Mouse (Mus musculus): ENCODE data around the gene Cdc14a. TPM values are rescaled to one million over a fixed set of nuclear protein-coding genes. Genes with fewer than 3 reads are reported as not detected.

Cdc14a gene
- polyA plus RNA-seq, 1 experiment from 2014 or later = 19.7 TPM

DNA sequence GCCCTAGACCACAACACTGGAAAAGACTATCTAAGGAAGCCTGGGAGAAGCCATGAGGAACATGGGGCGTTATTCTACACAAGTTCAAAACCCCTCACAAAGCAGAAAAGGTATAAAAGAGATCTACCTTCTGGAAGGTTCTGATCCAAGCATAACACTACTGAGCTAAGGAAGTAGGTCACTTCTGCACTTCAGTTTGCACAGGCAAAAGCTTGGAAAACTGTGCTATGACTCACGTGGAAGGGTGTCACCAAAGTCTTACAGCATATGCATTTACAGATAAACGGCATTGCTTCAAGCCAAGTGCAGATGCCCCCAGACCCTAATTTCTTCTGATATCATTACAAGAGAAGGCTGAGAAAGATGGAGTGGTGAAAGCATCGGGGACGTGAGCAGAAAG, 104.1 kb downstream of the Cdc14a start:
- Histone ChIP-seq H3K27ac (ENCODE audit: low read depth, low read length) (no peak overlapping the region), H3K4me1 (ENCODE audit: control insufficient read depth, insufficient read depth, low read length) (no peaks in the 10 kb centered on the region), H3K36me3 (ENCODE audit: control insufficient read depth, insufficient read depth, low read length) (no peaks in the 10 kb centered on the region), H3K4me2 (ENCODE audit: low read depth) (no peak overlapping the region), H3K27me3 (ENCODE audit: control insufficient read depth, insufficient read depth, low read length) (no peaks in the 10 kb centered on the region), H3K4me3 (ENCODE audit: low read depth, low read length) (no peak overlapping the region), H3K9me3 (ENCODE audit: control insufficient read depth, low read length) (no peaks in the 10 kb centered on the region), H3K9ac (ENCODE audit: low read length) (no peak overlapping the region)
- DNase-seq (ENCODE audit: low spot score) (no peak), ATAC-seq (ENCODE audit: insufficient read depth, low FRiP score, low TSS enrichment) (no peak)
- 92% methylated on average over 5 of the region's 5 CpGs for WGBS

DNA sequence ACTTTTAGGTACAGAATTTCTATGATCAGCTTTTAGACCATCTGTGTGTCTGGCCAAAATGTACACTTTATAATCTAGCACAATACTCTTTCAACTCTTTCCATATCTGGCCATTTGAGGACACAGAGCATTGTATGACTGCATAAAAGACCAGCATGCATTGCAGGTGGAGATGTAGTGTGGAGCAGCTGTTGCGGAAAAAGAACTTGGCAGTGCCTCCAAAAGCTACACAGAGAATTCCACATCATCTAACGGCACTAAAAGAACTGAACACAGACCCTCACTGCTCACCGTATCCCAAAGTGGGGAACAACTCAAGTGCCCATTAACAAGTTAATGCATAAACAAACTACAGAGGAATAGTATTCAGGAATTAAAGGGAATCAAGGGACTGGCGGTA, 112.0 kb downstream of the Cdc14a start:
- ATAC-seq (ENCODE audit: insufficient read depth, low FRiP score, low TSS enrichment) (no peak), DNase-seq (ENCODE audit: low spot score) (no peak)
- Histone ChIP-seq H3K4me3 (ENCODE audit: low read depth, low read length) (no peak overlapping the region), H3K9ac (ENCODE audit: low read length) (no peak overlapping the region), H3K27ac (ENCODE audit: low read depth, low read length) (no peak overlapping the region), H3K27me3 (ENCODE audit: control insufficient read depth, insufficient read depth, low read length) (no peaks in the 10 kb centered on the region), H3K9me3 (ENCODE audit: control insufficient read depth, low read length) (no peaks in the 10 kb centered on the region), H3K4me2 (ENCODE audit: low read depth) (no peak overlapping the region), H3K36me3 (ENCODE audit: control insufficient read depth, insufficient read depth, low read length) (no peaks in the 10 kb centered on the region), H3K4me1 (ENCODE audit: control insufficient read depth, insufficient read depth, low read length) (no peaks in the 10 kb centered on the region)
- 88% methylated on average over 4 of the region's 4 CpGs for WGBS

DNA sequence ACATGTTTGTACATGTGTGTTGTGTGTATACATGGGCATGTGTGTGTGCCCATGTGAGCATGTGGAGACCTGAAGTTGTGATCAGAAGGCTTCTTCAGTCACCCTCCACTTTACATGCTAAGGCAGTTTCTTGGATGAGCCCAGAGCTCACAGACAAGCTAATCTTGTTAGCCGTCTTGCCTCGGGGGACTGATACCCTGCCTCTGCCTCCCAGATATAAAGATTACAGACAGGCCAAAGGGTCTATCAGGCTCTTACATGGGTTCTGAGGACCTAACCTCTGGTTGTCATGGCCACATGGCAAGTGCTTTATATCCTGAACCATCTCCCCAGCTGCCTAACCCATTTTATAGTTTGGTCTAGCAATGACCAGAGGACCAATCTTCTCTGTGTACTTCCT, 112.7 kb downstream of the Cdc14a start:
- H3K27ac ChIP-seq (ENCODE audit: low read depth, low read length) = no peak overlapping the region
- H3K36me3 ChIP-seq (ENCODE audit: control insufficient read depth, insufficient read depth, low read length) = peaks cover 3% of the 10 kb centered on the region; the same call in 1 of the 2 replicates
- no peak overlapping the region for H3K4me3 ChIP-seq (ENCODE audit: low read depth, low read length)
- no peak overlapping the region for H3K4me2 ChIP-seq (ENCODE audit: low read depth)
- 95% methylated on average over 2 of the region's 2 CpGs for WGBS
- no peaks in the 10 kb centered on the region for H3K27me3 ChIP-seq (ENCODE audit: control insufficient read depth, insufficient read depth, low read length)
- H3K9ac ChIP-seq (ENCODE audit: low read length) = no peak overlapping the region
- no peak for ATAC-seq (ENCODE audit: insufficient read depth, low FRiP score, low TSS enrichment)
- H3K4me1 ChIP-seq (ENCODE audit: control insufficient read depth, insufficient read depth, low read length) = no peaks in the 10 kb centered on the region
- H3K9me3 ChIP-seq (ENCODE audit: control insufficient read depth, low read length) = no peaks in the 10 kb centered on the region
- no peak for DNase-seq (ENCODE audit: low spot score)

DNA sequence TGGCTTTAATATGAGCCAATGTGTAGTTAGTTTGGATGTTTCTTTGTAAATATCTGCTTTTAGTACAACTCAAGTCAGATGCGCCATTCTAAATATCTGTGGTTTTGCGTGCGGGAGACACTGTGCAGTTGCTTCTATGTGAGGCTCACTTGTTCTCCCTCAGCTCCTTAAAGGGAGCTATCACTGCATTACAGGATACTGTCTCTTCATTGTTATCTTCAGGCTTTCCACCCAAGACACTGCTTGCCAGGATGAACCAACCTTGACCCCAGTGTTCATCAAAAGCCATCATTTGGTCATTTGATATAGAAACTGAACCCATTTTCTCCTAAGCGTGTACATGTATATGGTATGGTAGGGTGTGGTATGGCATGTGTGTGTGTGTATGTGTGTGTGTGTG, 113.2 kb downstream of the Cdc14a start:
- Histone ChIP-seq H3K4me2 (ENCODE audit: low read depth) (no peak overlapping the region), H3K27me3 (ENCODE audit: control insufficient read depth, insufficient read depth, low read length) (no peaks in the 10 kb centered on the region), H3K27ac (ENCODE audit: low read depth, low read length) (no peak overlapping the region), H3K9me3 (ENCODE audit: control insufficient read depth, low read length) (no peaks in the 10 kb centered on the region), H3K36me3 (ENCODE audit: control insufficient read depth, insufficient read depth, low read length) (peaks cover 3% of the 10 kb centered on the region; the same call in 1 of the 2 replicates), H3K4me3 (ENCODE audit: low read depth, low read length) (no peak overlapping the region), H3K4me1 (ENCODE audit: control insufficient read depth, insufficient read depth, low read length) (no peaks in the 10 kb centered on the region), H3K9ac (ENCODE audit: low read length) (no peak overlapping the region)
- no peak for DNase-seq (ENCODE audit: low spot score)
- WGBS = 98% methylated on average over 4 of the region's 4 CpGs
- no peak for ATAC-seq (ENCODE audit: insufficient read depth, low FRiP score, low TSS enrichment)

DNA sequence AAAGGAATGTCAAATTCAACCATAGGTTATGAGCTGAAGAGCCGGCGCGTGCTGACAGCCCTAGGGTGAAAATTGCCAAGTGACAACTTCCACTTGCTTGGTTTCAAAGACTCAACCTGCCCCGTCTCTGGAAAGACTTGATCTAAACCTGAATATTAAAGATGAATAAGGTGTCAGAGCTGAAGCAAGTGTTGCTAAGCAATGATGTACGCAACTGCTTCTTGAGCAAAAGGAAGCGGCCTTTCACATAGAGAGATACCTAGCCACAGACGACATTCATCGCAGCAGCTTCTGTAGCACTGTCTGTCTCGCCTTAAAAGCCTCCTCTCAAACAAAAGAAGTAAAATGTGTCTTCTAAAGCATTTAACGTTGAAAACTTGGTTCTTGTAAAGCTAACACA, 113.8 kb downstream of the Cdc14a start:
- ATAC-seq (ENCODE audit: insufficient read depth, low FRiP score, low TSS enrichment) (no peak), DNase-seq (ENCODE audit: low spot score) (no peak)
- H3K36me3 ChIP-seq (ENCODE audit: control insufficient read depth, insufficient read depth, low read length) = peaks cover 3% of the 10 kb centered on the region; the same call in 1 of the 2 replicates
- H3K27ac ChIP-seq (ENCODE audit: low read depth, low read length) = no peak overlapping the region
- H3K4me3 ChIP-seq (ENCODE audit: low read depth, low read length) = no peak overlapping the region
- no peak overlapping the region for H3K9ac ChIP-seq (ENCODE audit: low read length)
- H3K4me1 ChIP-seq (ENCODE audit: control insufficient read depth, insufficient read depth, low read length) = no peaks in the 10 kb centered on the region
- H3K4me2 ChIP-seq (ENCODE audit: low read depth) = no peak overlapping the region
- 95% methylated on average over 10 of the region's 10 CpGs for WGBS
- H3K27me3 ChIP-seq (ENCODE audit: control insufficient read depth, insufficient read depth, low read length) = no peaks in the 10 kb centered on the region
- no peaks in the 10 kb centered on the region for H3K9me3 ChIP-seq (ENCODE audit: control insufficient read depth, low read length)

DNA sequence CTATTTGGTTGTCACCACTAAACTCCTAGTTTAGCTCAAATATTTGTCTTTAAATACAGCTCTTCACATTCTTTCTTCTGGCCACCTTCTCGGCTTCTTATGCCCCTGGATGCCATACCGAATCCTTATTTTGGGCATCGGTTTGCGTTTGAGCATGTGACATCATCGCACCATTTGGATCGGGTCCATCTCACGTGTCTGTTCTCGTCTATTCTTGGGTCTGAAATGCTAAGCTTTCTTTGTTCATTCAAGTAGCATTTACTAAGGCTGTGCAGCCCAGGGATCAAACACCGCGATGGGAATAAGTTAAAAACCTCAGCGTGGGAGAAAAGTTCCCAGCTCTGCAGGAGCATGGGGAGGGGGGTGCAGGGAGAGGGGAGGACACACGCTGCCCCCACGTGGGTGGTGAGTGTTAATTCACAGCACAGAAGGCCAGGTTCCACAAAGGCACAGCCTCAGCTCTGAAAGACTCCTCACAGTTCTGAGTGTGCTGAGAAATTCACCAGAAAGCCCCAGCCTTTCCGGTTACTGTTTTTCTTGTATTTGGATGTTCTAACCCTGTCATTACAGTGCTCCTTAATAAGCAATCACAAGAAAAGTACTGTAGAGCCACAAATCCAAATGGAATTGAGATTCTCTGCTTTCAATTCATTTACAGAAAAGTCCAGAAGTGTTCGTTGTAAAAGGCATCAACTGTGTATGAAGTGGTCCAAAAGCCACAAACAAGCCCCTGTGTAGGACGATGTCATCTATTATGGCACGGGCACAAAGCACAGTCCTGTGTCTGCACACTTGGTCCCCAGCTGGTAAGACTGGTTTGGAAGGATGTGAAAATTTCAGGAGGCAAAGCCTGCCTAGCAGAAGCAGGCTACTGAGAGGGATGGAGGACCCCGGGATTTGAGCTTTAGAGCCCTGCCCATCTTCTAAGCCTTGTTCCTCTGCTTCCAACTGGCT, 118.8 kb downstream of the Cdc14a start:
- Histone ChIP-seq H3K4me1 (ENCODE audit: control insufficient read depth, insufficient read depth, low read length) (no peaks in the 10 kb centered on the region), H3K27me3 (ENCODE audit: control insufficient read depth, insufficient read depth, low read length) (no peaks in the 10 kb centered on the region), H3K9me3 (ENCODE audit: control insufficient read depth, low read length) (no peaks in the 10 kb centered on the region), H3K9ac (ENCODE audit: low read length) (no peak overlapping the region), H3K4me2 (ENCODE audit: low read depth) (no peak overlapping the region), H3K36me3 (ENCODE audit: control insufficient read depth, insufficient read depth, low read length) (peaks cover 3% of the 10 kb centered on the region; the same call in 1 of the 2 replicates), H3K27ac (ENCODE audit: low read depth, low read length) (no peak overlapping the region), H3K4me3 (ENCODE audit: low read depth, low read length) (no peak overlapping the region)
- DNase-seq (ENCODE audit: low spot score) (no peak), ATAC-seq (ENCODE audit: insufficient read depth, low FRiP score, low TSS enrichment) (no peak)
- WGBS = 85% methylated on average over 18 of the region's 18 CpGs

DNA sequence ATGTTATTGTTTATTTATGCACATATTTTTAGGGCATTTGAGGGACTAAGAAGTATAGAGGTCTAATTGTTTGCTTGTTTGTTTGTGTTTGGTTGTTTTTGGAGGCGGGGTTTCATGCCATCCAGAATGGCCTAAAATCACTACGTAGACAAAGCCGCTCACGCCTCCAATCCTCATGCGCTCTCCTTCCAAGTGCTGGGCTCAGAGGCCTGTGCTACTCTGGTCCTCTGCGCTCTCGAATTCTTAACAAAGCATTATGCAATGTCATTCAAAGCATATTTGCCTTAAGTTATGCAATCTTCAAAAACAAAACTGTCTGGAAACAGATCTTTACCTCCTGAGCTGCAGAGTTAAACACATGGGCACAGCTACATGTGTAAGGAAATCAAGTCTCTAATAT, 121.3 kb downstream of the Cdc14a start:
- Histone ChIP-seq H3K4me3 (ENCODE audit: low read depth, low read length) (no peak overlapping the region), H3K27me3 (ENCODE audit: control insufficient read depth, insufficient read depth, low read length) (no peaks in the 10 kb centered on the region), H3K36me3 (ENCODE audit: control insufficient read depth, insufficient read depth, low read length) (peaks cover 3% of the 10 kb centered on the region; the same call in 1 of the 2 replicates), H3K9me3 (ENCODE audit: control insufficient read depth, low read length) (no peaks in the 10 kb centered on the region), H3K27ac (ENCODE audit: low read depth, low read length) (no peak overlapping the region), H3K9ac (ENCODE audit: low read length) (no peak overlapping the region), H3K4me2 (ENCODE audit: low read depth) (no peak overlapping the region), H3K4me1 (ENCODE audit: control insufficient read depth, insufficient read depth, low read length) (no peaks in the 10 kb centered on the region)
- ATAC-seq (ENCODE audit: insufficient read depth, low FRiP score, low TSS enrichment) (no peak), DNase-seq (ENCODE audit: low spot score) (no peak)
- WGBS = 95% methylated on average over 7 of the region's 7 CpGs

DNA sequence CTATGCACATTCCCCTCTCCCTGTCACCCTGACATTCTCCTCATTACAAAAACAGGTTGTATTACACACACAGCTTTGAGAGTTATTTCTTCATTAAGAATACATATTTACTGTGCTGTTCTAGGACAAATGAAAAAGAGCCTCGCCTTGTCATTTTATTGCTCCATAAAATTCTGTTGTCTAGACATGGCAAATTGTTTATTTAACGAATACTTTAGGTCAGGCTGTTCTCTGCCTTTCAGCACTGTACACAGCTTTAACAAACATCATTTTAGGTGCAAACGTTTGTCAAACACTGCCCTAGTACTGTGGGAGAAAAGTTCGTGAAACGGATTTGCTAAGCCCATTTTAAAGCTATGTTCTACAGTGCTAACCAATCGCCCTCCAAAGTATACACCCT, 122.1 kb downstream of the Cdc14a start:
- H3K4me2 ChIP-seq (ENCODE audit: low read depth) = no peak overlapping the region
- no peak for ATAC-seq (ENCODE audit: insufficient read depth, low FRiP score, low TSS enrichment)
- 87% methylated on average over 6 of the region's 6 CpGs for whole genome bisulfite sequencing

DNA sequence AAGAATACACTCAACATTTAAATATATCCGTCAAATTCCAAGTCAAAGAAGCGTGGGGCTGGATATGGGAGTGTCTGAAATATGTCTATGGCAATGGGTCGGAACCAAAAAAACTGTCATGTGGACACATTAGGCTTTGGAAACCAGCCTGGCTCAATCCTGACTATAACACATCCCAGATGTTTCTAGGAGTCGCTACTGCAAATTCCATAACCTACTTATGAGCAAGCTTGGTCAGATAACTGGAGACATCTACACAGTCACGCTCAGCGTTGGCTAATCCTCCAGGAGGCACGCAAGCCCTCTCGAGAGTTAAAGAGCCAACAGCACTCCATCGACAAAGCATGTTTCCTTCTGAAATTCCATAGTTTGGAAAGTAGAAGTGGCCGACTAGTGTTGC, 125.1 kb downstream of the Cdc14a start:
- Histone ChIP-seq H3K4me1 (ENCODE audit: control insufficient read depth, insufficient read depth, low read length) (no peaks in the 10 kb centered on the region), H3K36me3 (ENCODE audit: control insufficient read depth, insufficient read depth, low read length) (peaks cover under 1% of the 10 kb centered on the region), H3K27me3 (ENCODE audit: control insufficient read depth, insufficient read depth, low read length) (no peaks in the 10 kb centered on the region), H3K9ac (ENCODE audit: low read length) (no peak overlapping the region), H3K27ac (ENCODE audit: low read depth, low read length) (no peak overlapping the region), H3K4me2 (ENCODE audit: low read depth) (no peak overlapping the region), H3K9me3 (ENCODE audit: control insufficient read depth, low read length) (no peaks in the 10 kb centered on the region), H3K4me3 (ENCODE audit: low read depth, low read length) (no peak overlapping the region)
- DNase-seq (ENCODE audit: low spot score) = no peak
- 94% methylated on average over 10 of the region's 10 CpGs for WGBS
- ATAC-seq (ENCODE audit: insufficient read depth, low FRiP score, low TSS enrichment) = no peak

More for the DNA sequence above, 122.1 kb downstream of the Cdc14a start:
- Histone ChIP-seq H3K27ac (ENCODE audit: low read depth, low read length) (no peak overlapping the region), H3K36me3 (ENCODE audit: control insufficient read depth, insufficient read depth, low read length) (peaks cover 2% of the 10 kb centered on the region; the same call in 1 of the 2 replicates), H3K27me3 (ENCODE audit: control insufficient read depth, insufficient read depth, low read length) (no peaks in the 10 kb centered on the region), H3K9me3 (ENCODE audit: control insufficient read depth, low read length) (no peaks in the 10 kb centered on the region), H3K4me1 (ENCODE audit: control insufficient read depth, insufficient read depth, low read length) (no peaks in the 10 kb centered on the region), H3K4me3 (ENCODE audit: low read depth, low read length) (no peak overlapping the region), H3K9ac (ENCODE audit: low read length) (no peak overlapping the region)
- no peak for DNase-seq (ENCODE audit: low spot score)
